Mouse (Mus musculus) yolk sac, embryonic 10.5 days (tissue): ENCODE measurements around the gene Fam207a.
A peak's percentile ranks its signal among the peaks of the same experiment; 100 is the strongest.

ENCODE experiments used
- DNase-seq: peaks from one replicate; pipeline ENCODE4 v3.0.0-alpha.2; 2017; ENCODE audit warnings: low spot score

Gene Fam207a

DNA sequence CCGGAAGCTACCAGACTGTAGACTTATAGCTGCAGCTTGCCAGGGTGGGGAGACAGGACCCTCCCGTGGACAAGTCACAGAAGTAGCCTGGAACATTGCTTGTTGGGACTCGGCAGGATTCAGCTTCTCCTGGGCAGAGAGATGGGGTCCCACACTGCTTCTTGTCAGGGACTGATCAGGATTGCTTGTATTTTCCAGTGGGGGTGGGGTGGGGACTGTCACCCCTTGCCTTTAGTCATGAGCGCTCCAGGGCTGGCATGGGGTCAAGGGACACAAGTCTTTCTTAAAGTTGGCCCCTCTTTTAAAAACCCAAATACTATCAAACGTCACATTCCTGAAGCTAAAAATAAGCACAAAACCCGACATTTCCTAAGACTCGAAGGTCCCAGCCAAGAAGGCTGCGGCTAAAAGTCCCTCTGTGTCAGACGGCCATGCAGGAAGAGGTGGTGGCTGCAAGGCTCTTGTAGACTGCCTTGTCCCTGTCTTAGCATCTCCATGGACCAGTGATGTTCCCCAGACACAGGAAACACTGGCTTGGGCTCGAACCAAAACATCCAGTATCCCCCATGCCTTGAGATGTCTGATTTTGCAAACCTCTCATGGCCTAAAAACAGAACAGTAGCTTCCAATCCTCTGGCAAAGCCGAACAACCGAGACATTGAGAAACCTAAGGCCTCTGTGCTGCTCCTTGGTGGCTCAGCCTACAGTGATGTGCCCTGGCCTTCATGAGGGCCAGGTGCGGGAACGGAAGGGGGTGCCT lies 60.2 kb downstream of the Fam207a start:
- no peak for DNase-seq

DNA sequence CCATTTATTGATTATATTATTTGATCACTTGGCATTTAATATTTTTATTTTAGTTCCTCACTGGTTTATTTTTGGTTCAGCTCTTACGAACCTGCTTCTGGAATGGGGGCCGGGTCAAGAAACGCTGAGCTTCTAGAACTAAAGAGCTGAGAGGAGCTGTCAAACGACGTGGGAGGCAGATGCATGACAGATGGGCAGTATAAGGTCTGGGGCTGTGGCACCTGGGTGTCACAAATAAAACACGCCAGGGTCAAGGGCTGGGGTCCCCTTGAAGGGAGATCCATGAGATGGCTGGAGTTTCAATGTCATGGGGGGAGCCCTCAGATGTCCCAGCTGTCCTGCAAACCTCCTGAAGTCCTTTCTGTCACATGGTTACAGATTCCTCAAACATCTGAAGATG lies 60.8 kb downstream of the Fam207a start:
- DNase-seq: no peak

DNA sequence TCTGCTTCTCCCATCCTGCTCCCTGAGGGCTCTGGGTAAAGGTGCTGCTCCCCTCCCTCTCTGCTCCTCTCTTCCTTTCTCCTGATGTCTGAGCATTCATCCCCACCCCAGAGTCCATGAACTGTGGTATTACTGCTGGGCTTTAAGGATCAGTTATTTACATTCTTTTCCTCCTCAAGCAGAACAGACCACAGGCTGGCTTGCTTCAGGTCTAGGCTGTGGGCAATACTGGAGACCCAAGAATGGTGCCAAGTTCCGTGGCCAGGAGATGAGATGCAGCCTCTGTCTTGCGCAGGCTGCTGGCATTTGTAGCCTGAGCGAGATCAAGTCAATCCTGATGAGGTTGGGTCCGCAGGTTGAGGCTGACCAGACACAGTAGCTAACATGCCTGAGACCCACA lies 63.8 kb downstream of the Fam207a start:
- peak; percentile 40 for DNase-seq

DNA sequence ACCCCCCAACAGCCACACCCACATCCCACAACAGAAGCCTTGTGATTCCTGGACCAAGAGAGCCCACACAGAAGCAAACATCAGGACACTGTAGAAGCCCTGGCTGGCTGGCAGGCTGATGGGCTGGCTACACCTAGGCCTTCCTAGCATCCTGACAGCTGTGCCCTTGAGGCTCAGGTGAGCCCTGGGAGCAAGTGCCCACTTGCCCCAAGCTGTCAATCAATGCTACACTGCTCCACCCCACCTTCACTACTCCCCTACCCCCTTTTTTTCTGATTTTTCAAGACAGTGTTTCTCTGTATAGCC lies 65.5 kb downstream of the Fam207a start:
- DNase-seq: no peak

DNA sequence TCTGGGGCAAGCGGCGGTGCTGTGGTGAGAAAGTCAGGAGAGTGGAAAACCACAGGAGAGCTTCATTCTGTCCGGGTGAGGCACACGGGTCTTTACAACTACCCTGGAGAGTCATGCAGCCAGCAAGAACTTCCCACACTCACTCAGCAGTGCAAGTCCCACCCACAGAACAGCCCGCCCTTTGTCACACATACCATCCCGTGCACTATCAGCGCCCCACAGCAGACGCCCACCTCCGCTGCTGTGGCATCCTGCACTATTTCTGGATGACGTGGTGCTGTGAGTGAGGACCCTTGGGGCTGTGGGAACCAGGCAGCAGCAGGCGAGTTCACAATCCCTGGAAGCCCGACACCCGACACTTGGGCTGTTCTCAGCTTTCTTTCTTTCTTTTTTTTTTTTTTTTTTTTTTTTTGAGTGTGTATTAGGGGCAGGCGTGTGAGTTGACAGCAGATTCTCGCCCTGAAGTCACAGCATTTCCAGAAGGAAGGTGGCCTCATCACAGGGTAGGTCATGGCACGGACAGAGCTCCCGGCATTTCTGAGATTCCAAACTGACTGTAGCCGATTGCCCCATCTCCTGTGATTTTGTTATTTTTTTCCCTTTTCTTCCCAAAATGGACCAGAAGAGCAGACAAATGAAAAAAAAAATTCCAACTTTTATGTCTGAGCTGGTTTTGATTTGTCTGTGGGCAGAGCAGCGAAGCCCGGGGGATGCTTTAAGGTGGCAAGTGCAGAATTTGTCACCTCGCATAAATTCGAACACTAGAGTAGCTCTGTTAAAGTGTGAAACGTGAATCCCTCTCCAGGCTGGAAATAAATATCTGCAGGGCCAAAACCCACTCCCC lies 66.0 kb downstream of the Fam207a start:
- DNase-seq: peak; percentile 31

DNA sequence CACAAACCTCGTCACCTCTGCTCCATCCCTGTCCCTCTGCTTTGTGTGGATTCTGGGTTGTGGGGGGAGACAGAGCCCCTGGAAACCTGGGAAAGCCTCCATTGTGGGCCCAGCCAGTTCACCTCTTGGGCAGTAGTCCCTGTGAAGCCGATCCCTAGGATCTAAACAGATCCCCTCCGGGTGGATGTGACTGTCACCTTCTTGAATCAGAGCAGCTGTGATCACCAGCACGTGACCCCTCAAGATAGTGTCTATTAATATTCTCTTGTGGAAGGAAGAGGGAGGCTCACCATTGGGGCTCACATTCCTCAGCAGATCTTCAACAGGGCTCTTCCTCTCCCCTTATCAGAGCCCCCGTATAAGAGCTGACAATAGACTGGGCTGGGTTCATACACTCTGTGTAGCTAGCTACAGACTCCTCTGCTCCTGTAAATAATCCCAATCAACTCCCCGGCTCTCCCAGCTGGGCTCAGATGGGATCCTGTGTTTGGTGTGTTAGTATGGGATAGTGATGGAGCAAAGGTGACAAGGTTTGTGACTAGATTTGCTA lies 66.8 kb downstream of the Fam207a start:
- DNase-seq: no peak

DNA sequence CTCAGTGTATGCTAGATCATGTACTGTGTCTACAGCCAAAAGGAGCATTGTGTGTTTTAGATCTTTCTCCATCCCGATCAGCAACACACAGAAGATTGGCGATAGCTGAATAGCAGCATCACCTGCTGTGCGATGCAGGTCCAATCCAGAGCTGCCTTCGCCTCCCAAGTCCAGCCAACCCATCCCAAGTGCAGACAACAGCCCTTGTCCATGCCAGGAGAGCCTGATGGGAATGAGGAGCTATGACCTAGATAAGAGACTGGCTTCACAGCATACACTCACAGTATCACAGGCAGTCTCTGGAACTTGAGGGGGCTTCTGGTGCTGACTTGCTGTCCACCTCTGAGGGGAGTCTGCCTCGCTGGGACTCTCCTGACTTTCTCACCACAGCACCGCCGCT lies 67.4 kb downstream of the Fam207a start:
- DNase-seq: no peak

DNA sequence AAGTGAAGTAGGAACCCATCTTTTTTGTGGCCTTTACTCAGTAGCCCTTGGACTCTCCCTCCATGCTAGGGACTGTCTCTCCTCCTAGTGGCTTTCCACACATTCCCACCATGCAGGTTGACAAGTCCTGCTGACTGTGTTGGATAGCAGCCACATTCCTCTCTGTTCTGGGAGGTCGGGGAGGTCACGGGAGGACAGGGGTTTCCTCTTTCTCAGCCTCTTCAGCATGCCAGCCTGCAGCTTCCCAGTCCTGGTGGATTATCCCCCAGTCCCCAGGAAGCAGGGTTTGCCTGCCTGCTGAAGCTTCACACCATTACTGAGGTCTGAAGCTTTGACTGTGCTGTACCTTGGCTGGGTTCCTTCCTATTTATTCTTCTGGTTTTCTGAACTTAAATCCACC lies 67.8 kb downstream of the Fam207a start:
- DNase-seq: peak; percentile 67

DNA sequence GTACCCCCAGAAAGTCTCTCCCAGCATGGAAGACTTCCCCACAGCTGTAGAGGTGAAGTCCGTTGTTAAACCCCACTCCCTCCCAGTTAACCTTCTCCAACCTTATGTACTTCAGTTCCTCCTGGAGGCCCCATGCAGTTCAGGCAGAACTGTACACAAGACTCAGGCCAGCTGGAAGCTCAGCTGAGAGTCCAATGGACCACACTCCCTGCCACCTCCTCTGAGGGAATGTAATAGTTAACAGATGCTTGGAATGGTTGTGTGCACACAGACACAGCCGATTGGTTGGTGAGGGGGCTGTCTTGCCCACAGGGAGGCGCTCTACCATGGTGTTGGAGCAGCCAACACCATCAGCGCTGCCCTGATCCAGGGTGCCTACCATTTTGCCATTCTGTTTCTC lies 73.3 kb downstream of the Fam207a start:
- DNase-seq: no peak

DNA sequence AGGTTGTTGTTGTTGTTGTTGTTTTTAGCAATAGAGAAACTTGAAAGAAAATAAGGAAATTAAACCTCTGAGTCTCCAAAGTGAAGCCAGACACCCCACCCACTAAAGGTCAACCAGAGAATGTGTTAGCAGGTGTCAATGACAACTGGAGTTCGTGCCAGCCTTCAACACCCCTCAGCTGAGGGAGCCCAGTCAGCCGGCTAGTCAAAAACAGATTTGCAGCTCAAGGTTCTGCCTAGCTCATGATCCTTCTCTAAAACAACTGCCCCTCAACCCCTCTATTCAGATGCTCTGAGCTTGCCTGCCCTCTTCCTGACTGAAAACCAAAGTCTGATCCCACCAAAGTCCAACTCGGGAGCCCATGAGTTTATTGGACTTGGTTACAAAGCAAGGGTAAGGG lies 73.8 kb downstream of the Fam207a start:
- DNase-seq: no peak

DNA sequence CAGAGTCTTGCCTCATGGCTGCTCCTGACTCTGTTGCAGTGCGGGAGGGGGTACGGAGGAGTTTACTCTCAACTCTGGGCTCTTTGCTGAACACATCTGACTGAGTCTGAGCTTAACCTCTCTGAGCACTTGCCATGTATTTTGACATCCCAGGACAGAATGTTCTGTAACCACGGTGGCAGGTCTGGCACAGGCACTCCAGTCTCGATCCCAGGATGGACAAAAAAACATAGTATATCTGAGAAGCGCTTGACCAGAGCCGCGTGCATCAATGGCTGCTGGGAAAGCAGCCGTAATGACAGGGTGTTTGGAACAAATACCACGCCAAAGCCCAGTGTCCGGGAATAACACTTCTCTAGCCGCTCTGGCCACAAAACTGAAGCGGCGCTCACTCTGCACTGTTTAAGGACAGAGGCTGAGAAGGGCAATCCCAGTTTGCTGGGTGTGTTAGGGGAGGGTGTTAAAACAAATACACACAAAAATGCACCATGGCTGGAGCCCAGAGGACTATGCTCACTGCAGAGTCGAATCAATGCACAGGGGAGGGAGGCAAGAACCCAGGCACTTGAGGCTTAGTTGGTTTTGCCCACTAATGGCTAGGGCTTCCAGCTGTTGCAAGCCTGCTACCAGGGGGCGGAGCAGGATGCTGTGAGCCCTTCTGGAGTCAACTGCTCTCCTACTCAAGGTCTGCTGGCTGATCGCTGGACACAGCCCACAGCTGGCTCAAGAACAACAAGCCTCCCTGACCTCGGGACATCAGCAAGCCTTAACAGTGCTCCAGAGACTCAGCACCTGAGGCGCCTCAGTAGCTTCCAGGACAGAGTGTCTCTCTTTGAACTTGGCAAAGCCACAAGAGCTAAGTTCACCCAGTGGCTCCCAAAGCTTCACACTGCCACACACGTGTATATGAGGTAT lies 74.5 kb downstream of the Fam207a start:
- no peak for DNase-seq

DNA sequence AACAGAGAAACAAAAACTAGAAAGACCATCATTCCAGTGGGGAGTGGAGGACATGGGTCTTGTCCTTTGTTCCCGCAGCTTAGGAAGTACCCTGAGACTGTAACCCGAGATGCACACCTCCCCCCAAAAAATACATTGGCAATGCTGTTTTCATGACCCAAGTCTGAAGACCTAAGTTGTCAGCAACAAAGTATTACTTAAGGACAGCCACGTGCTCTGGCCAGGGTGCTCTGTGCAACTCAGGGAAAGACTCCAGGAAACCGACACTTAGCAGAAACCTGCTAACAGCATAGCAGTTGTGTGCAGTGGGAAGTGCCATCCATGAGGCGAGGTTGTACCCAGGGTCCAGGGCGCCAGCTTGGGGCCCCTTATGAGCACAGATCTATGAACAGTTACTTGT lies 75.3 kb downstream of the Fam207a start:
- no peak for DNase-seq

DNA sequence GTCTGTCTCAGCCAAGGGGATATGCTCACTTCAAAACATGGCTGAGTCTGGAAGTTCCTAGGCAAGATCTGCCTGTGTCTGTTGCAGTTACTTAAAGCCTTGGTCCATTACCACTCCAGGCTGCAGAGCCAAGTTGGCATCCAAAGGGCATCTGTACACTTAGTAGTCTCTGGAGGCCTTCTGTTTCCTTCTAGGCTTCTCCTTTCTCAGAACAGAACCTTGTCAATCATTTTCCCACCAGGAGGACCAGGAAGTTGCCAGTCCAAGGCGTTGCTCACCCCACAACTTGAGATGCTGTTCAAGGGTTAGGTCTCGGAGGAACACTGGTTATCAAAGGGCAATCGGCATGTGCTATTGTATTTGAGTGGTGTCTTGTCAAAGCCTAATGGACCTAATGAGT lies 76.6 kb downstream of the Fam207a start:
- no peak for DNase-seq

DNA sequence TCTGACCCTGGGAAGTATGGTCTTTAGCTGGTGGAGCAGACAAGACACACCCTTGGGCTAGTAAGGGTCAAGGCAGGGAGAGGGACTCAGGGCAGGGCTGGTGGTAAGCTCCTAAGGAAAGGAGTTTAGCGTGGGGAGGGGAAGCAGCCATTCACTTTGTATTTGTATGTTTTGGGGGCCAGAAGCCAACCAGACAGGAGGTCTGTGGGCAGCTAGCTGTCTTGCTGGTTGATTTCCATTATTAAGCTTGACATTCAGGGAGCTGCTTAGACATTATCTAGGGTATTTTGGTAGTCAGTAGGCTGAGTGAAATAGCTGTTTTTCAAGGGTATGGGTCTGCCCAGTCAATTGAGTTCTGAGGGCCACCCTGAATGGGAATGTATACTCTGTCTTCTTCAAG lies 77.6 kb downstream of the Fam207a start:
- DNase-seq: no peak
